9 mouse cellular contexts compared by ENCODE assay signal in the genomic region with DNA sequence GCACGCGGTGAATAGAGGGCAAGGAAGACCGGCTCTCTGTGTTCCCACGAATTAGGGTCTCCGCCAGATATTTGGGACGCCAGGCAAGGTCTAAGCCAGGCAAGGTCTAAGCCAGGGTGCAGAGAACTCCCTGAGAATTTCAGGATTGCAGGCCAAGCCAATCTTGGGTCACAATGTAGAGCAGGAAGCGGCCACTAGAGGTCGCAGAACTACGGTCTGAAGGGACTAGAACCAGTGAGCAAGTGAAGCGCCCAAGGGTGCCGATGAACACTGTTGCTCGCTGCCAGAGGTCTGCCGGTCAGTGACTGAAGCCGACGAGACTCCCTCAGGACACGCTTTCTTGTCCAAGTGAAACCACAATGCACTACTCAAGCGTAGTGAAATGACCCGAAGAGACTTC. TPM values are rescaled to one million over a fixed set of nuclear protein-coding genes. Genes with fewer than 3 reads are reported as not detected.
DNase-seq lines count a peak whose midpoint lies in the region; ATAC-seq and TF ChIP-seq lines count a peak whose summit lies in the region.
"Had no signal": no experiment of that assay in that cellular context is flagged by ENCODE, and none has a peak within 500 bp of the region (broad histone marks: within the 10 kb centered on the region; RNA-seq: fewer than 3 reads in every experiment).

No protein-coding gene starts in this region.

- intact Hi-C loops in heart, postnatal 14 days (cut with DNase I): no loop called here

- H3K4me1 ChIP-seq in forebrain, embryonic 14.5 days (ENCODE audit: control insufficient read depth, insufficient read depth, low read length): no peaks in the 10 kb centered on the region; the same call in 1 of the 2 replicates
- H3K4me1 ChIP-seq in forebrain, embryonic 12.5 days: peaks cover 8% of the 10 kb centered on the region
- no peaks in the 10 kb centered on the region for H3K4me1 ChIP-seq in lung, embryonic 14.5 days (ENCODE audit: insufficient read depth)
- H3K4me1 ChIP-seq: liver, embryonic 15.5 days had no signal

- TF ChIP-seq CTCF in lung, embryonic 14.5 days (IDR thresholded peaks at IDR 0.05; ENCODE audit: low read depth): peak; percentile 81

- no peak for ATAC-seq in forebrain, embryonic 14.5 days
- ATAC-seq in forebrain, embryonic 12.5 days (ENCODE audit: low FRiP score): no peak
- no peak for ATAC-seq in lung, embryonic 14.5 days (ENCODE audit: insufficient read depth)

- no peak overlapping the region for H3K27ac ChIP-seq in forebrain, embryonic 14.5 days (ENCODE audit: low read depth, low read length)
- no peak overlapping the region for H3K27ac ChIP-seq in forebrain, embryonic 12.5 days
- H3K27ac ChIP-seq in lung, embryonic 14.5 days (ENCODE audit: low read depth): no peak overlapping the region
- H3K27ac ChIP-seq: liver, embryonic 15.5 days had no signal

- no peak overlapping the region for H3K4me2 ChIP-seq in forebrain, embryonic 14.5 days (ENCODE audit: low read length)
- H3K4me2 ChIP-seq in forebrain, embryonic 12.5 days: no peak overlapping the region
- peak overlapping the region; percentile 29; the same call in 1 of the 2 replicates for H3K4me2 ChIP-seq in lung, embryonic 14.5 days
- H3K4me2 ChIP-seq: liver, embryonic 15.5 days had no signal

- no peaks in the 10 kb centered on the region for H3K36me3 ChIP-seq in forebrain, embryonic 14.5 days (ENCODE audit: control insufficient read depth, insufficient read depth, low read length)
- H3K36me3 ChIP-seq in forebrain, embryonic 12.5 days (replicated peaks): no peaks in the 10 kb centered on the region
- no peaks in the 10 kb centered on the region for H3K36me3 ChIP-seq in lung, embryonic 14.5 days (ENCODE audit: insufficient read depth)
- H3K36me3 ChIP-seq: liver, embryonic 15.5 days had no signal

- H3K27me3 ChIP-seq in forebrain, embryonic 14.5 days (replicated peaks; ENCODE audit: control insufficient read depth, insufficient read depth, low read length): no peaks in the 10 kb centered on the region
- 0 out of 2 replicates have a peak, but pooled peaks cover 5% of the 10 kb centered on the region for H3K27me3 ChIP-seq in forebrain, embryonic 12.5 days
- H3K27me3 ChIP-seq in lung, embryonic 14.5 days (ENCODE audit: insufficient read depth, low read length): no peaks in the 10 kb centered on the region
- H3K27me3 ChIP-seq: liver, embryonic 15.5 days had no signal

- no peaks in the 10 kb centered on the region for H3K9me3 ChIP-seq in forebrain, embryonic 14.5 days (replicated peaks; ENCODE audit: control insufficient read depth, low read length)
- no peaks in the 10 kb centered on the region for H3K9me3 ChIP-seq in forebrain, embryonic 12.5 days
- no peaks in the 10 kb centered on the region for H3K9me3 ChIP-seq in lung, embryonic 14.5 days (ENCODE audit: low read depth, low read length)
- H3K9me3 ChIP-seq: liver, embryonic 15.5 days had no signal

- 18% methylated on average over 18 of the region's 18 CpGs for WGBS in forebrain, embryonic 14.5 days
- WGBS in forebrain, embryonic 12.5 days: 21% methylated on average over 18 of the region's 18 CpGs
- WGBS in lung, embryonic 14.5 days: 22% methylated on average over 18 of the region's 18 CpGs

- no peak overlapping the region for H3K9ac ChIP-seq in forebrain, embryonic 14.5 days (ENCODE audit: low read length)
- no peak overlapping the region for H3K9ac ChIP-seq in forebrain, embryonic 12.5 days
- H3K9ac ChIP-seq in lung, embryonic 14.5 days: no peak overlapping the region
- H3K9ac ChIP-seq: liver, embryonic 15.5 days had no signal

- peak; percentile 63 for DNase-seq in forebrain, embryonic 14.5 days (ENCODE audit: low spot score)
- DNase-seq in urinary bladder, postnatal 14 days (ENCODE audit: low spot score): peak; percentile 49
- DNase-seq in urinary bladder, postnatal 10 days (ENCODE audit: low spot score): no peak
- peak; percentile 80 for DNase-seq in embryo, embryonic 10 days (ENCODE audit: low spot score)
- DNase-seq in heart, postnatal 14 days: peak; percentile 52 to 71
- peak; percentile 82 for DNase-seq in lung, embryonic 14.5 days
- DNase-seq in spleen, postnatal 4 days (ENCODE audit: low spot score in 2 of 2): peak; percentile 23 to 75

- no peak overlapping the region for H3K4me3 ChIP-seq in forebrain, embryonic 14.5 days (ENCODE audit: low read depth, low read length)
- no peak overlapping the region for H3K4me3 ChIP-seq in forebrain, embryonic 12.5 days (replicated peaks)
- H3K4me3 ChIP-seq in lung, embryonic 14.5 days (ENCODE audit: low read depth, low read length): no peak overlapping the region
- H3K4me3 ChIP-seq: liver, embryonic 15.5 days had no signal

RNA-seq across cellular contexts. Expression of a gene that starts 19.7 kb away (rescaled TPM):
- 7.2 and 7.6 TPM in 2 replicates for polyA plus RNA-seq in forebrain, embryonic 14.5 days (2014; fragmentation: Nextera tagmentation; extraction: Ambion mirVana)
- 11.7 and 11.8 TPM in 2 replicates for polyA plus RNA-seq in forebrain, embryonic 12.5 days (2016; fragmentation: Nextera tagmentation; extraction: Ambion mirVana)
- total RNA-seq in heart, postnatal 14 days (2021): 10 to 100 TPM; 45.7 to 47.5 TPM
- 17.3 and 18.9 TPM in 2 replicates for polyA plus RNA-seq in lung, embryonic 14.5 days (2014; fragmentation: Nextera tagmentation; extraction: Ambion mirVana)

RNA-seq across cellular contexts. Expression of a gene that starts 35.8 kb away (rescaled TPM):
- polyA plus RNA-seq in forebrain, embryonic 14.5 days (2014; fragmentation: Nextera tagmentation; extraction: Ambion mirVana): 35.0 and 46.6 TPM in 2 replicates
- polyA plus RNA-seq in forebrain, embryonic 12.5 days (2016; fragmentation: Nextera tagmentation; extraction: Ambion mirVana): 17.0 and 18.7 TPM in 2 replicates
- total RNA-seq in heart, postnatal 14 days (2021): under 1 TPM; 0.10 to 0.22 TPM
- polyA plus RNA-seq in lung, embryonic 14.5 days (2014; fragmentation: Nextera tagmentation; extraction: Ambion mirVana): 3.6 and 6.4 TPM in 2 replicates
- polyA plus RNA-seq: liver, embryonic 15.5 days had no signal
